Mouse (Mus musculus): ENCODE data around the gene Fuz. TPM values are rescaled to one million over a fixed set of nuclear protein-coding genes. Genes with fewer than 3 reads are reported as not detected.
A peak's percentile ranks its signal among the peaks of the same experiment; 100 is the strongest.

Fuz gene
- total RNA-seq, 4 experiments from 2014 or later: 21.8 to 28.6 (median 24.0) TPM

GRCm38 (mm10) chr7:44928570-44928969, 32.7 kb downstream of the Fuz start:
- DNase-seq (ENCODE audit: low spot score in 2 of 2): no peak

DNA sequence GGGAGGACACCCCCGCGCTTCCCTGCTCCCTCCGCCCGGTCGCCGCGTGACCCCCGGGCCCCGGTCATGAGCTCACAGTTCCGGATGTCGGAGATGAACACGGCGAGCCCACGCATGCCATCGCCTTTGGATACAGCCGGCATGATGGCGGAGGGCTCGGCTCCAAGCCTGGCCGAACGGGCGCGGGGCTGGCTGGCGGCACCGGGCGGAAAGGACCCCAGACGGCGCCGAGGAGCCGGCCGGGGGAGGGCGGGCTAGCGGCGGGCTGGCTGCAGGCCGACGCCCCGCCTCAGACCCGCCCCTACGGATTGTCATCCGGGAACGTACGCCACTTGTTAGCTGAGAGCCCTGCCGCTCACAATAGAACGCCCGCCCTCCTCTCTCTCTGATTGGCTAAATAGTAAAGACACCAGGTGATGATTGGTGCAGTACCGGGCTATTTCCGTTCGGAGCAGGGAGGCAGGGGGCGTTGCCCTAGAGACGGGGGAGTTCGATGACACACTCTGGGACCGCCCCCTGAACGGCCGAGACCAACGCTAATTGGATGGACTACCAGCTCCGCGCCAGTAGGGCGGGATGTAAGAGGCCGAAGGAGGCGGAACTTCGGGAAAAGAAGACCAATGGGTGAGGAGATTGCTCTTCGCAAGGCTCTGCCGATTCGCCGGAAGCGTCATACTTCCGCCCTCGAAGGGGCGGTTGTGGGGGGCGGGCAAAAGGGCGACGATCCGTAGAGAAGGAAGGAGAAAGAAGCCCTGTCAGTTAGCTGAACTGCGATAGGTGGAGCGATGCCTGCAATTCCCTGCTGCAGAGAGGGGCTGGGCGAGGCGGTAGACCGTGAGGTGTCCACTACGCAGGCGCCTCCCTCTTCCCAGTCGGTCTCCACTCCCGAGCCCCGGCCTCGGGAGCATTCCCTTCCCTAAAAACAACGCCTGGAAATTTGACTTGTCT, 33.6 kb downstream of the Fuz start, which contains the start of gene Ap2a1:
Gene Ap2a1 (minus strand): TSS at position 293 of the 948 bp plus-strand sequence.
- DNase-seq (ENCODE audit: low spot score in 2 of 2): peak; percentile 95 to 100

- DNase-seq (ENCODE audit: low spot score in 2 of 2): no peak
Observed at GRCm38 (mm10) chr7:44938680-44939079, 42.8 kb downstream of the Fuz start.

DNA sequence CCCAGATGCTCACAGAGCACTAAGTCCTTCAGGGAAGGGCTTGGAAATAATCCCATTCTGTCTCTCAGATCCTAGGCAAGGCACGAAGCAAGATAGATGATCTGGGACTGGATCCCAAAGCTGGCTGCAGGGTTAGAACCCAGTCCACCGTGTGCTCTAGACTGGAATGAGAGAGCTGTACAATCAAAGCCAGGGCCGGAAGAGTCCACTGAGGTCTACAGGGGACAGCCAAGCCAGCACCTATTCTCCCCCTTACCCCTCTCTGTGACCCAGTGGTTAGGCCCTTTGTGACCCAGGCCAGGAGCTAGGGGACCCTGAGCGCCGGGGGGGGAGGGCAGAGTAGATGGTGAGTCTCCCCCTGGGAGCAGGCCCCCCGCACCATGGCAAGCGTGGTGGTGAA, 47.0 kb downstream of the Fuz start, which contains the start of gene Tsks:
Gene Tsks (plus strand): TSS at position 301 of the 400 bp plus-strand sequence.
- DNase-seq (ENCODE audit: low spot score in 2 of 2): no peak

GRCm38 (mm10) chr7:44949922-44950321, 54.0 kb downstream of the Fuz start:
- no peak for DNase-seq (ENCODE audit: low spot score in 2 of 2)

- no peak for DNase-seq (ENCODE audit: low spot score in 2 of 2)
Observed at GRCm38 (mm10) chr7:44951960-44952359, 56.1 kb downstream of the Fuz start.

Small RNAs within 50 kb of the gene (microRNA-seq; reads per million reads assigned to microRNA genes)
- 0 reads per million in 2 experiments for gene Mir707

Other genes with a start within 250 kb of the Fuz start
- gene Myh14, start 225.2 kb upstream of the Fuz start, total RNA-seq (2022): 10 to 100 TPM; 26.2 to 34.1 (median 29.1) TPM
- gene Izumo2, start 187.3 kb upstream of the Fuz start, total RNA-seq (2022): not detected
- 10 to 100 TPM; 26.8 to 33.5 (median 30.9) TPM for gene Vrk3, start 147.7 kb upstream of the Fuz start, total RNA-seq (2022)
- under 1 TPM; 0.23 to 0.55 (median 0.42) TPM for gene Zfp473, start 145.0 kb upstream of the Fuz start, total RNA-seq (2022)
- 10 to 100 TPM; 28.7 to 31.4 (median 30.2) TPM for gene Nup62, start 80.0 kb upstream of the Fuz start, total RNA-seq (2022)
- gene Il4i1, start 79.7 kb upstream of the Fuz start, total RNA-seq (2022): 1 to 10 TPM; 2.1 to 8.4 (median 5.8) TPM
- 10 to 100 TPM; 23.8 to 26.8 (median 24.2) TPM for gene Atf5, start 79.4 kb upstream of the Fuz start, total RNA-seq (2022)
- 10 to 100 TPM; 53.8 to 68.8 (median 64.7) TPM for gene Akt1s1, start 47.1 kb upstream of the Fuz start, total RNA-seq (2022)
- 10 to 100 TPM; 76.4 to 88.3 (median 82.2) TPM for gene Tbc1d17, start 47.0 kb upstream of the Fuz start, total RNA-seq (2022)
- gene Pnkp, start 38.9 kb upstream of the Fuz start, total RNA-seq (2022): 10 to 100 TPM; 23.9 to 27.0 (median 24.4) TPM
- gene Ptov1, start 26.3 kb upstream of the Fuz start, total RNA-seq (2022): 100 to 1,000 TPM; 277 to 305 (median 293) TPM
- 10 to 100 TPM; 80.5 to 97.9 (median 88.4) TPM for gene Med25, start 3.4 kb upstream of the Fuz start, total RNA-seq (2022)
- gene Ap2a1, start 33.4 kb downstream of the Fuz start, total RNA-seq (2022): 100 to 1,000 TPM; 312 to 359 (median 323) TPM
- 1 to 10 TPM; 2.0 to 2.5 (median 2.2) TPM for gene Tsks, start 47.1 kb downstream of the Fuz start, total RNA-seq (2022)
- 100 to 1,000 TPM in 1 of 4 experiments, 10 to 100 TPM in 3; 95.5 to 101 (median 98.3) TPM for gene Cpt1c, start 78.8 kb downstream of the Fuz start, total RNA-seq (2022)
- gene Prmt1, start 90.5 kb downstream of the Fuz start, total RNA-seq (2022): 100 to 1,000 TPM; 153 to 178 (median 175) TPM
- gene Irf3, start 101.6 kb downstream of the Fuz start, total RNA-seq (2022): 10 to 100 TPM; 23.6 to 42.1 (median 32.8) TPM
- 1 to 10 TPM; 2.3 to 5.1 (median 2.8) TPM for gene Bcl2l12, start 102.6 kb downstream of the Fuz start, total RNA-seq (2022)
- 100 to 1,000 TPM; 164 to 171 (median 170) TPM for gene Scaf1, start 120.3 kb downstream of the Fuz start, total RNA-seq (2022)
- gene Rras, start 121.9 kb downstream of the Fuz start, total RNA-seq (2022): 10 to 100 TPM; 13.7 to 18.8 (median 14.7) TPM
- 10 to 100 TPM; 68.5 to 73.4 (median 71.5) TPM for gene Prr12, start 156.8 kb downstream of the Fuz start, total RNA-seq (2022)
- 10 to 100 TPM; 50.2 to 61.0 (median 57.9) TPM for gene Nosip, start 166.3 kb downstream of the Fuz start, total RNA-seq (2022)
- 10 to 100 TPM in 1 of 4 experiments, 1 to 10 TPM in 3; 6.7 to 11.5 (median 8.2) TPM for gene Prrg2, start 166.6 kb downstream of the Fuz start, total RNA-seq (2022)
- 1 to 10 TPM; 5.7 to 8.3 (median 5.9) TPM for gene Rcn3, start 196.1 kb downstream of the Fuz start, total RNA-seq (2022)
- gene Fcgrt, start 207.8 kb downstream of the Fuz start, total RNA-seq (2022): 10 to 100 TPM; 18.6 to 21.9 (median 19.9) TPM
- gene Rps11, start 228.4 kb downstream of the Fuz start, total RNA-seq (2022): 100 to 1,000 TPM; 467 to 554 (median 521) TPM
- gene Rpl13a, start 232.7 kb downstream of the Fuz start, total RNA-seq (2022): 100 to 1,000 TPM; 804 to 903 (median 864) TPM
- not detected for gene Gm45713, start 240.2 kb downstream of the Fuz start, total RNA-seq (2022)
- 1 to 10 TPM; 6.5 to 8.2 (median 7.5) TPM for gene Flt3l, start 240.4 kb downstream of the Fuz start, total RNA-seq (2022)